Mouse (Mus musculus) stomach, postnatal 0 days (tissue): Measurements from ENCODE around the gene Mvb12a.

ENCODE experiments used
- CTCF ChIP-seq: IDR thresholded peaks from 2 replicates; pipeline ENCODE4 v1.5.1; 2016; ENCODE audit warnings: antibody characterized with exemption, low read depth, mild to moderate bottlenecking, moderate library complexity
- EP300 ChIP-seq: optimal IDR thresholded peaks from 2 replicates; pipeline ENCODE3; 2016; ENCODE audit warnings: antibody characterized with exemption

DNA sequence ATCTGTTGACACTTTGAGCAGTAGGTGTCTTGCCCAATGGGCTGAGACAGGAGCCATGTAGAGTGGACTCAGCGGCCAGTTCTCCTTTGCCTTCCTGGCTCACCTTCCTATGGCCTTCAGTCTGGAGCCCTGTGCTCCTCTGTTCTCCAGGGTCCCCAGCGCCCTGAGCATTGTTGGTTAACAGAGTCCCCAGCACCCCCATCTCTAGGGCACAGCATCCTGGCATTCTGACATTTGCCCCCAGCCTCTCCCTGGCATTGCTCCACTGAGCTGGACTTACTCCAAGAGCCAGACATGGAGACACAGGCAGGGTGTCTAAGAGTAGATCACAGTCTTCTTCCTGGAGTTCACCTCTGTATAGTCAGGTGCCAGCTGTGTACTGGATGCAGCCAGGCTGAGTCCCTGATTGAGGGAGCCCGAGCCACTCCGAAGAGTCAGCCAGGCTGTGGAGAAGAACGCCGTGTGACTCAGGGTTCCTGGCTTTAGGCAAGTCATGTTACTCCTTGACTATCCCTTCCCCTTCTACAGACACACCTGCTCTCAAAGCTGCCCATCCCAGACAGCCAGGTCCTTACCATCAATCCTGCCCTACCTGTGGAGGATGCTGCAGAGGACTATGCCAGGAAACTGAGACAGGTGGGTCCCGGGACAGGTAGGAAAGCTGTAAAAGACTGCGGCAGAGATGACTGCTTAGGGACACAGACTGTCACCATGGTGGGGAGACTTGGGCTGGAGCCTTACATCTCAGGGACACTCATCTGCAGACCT, 51.0 kb downstream of the Mvb12a start:
- TF ChIP-seq CTCF, result no peak
- TF ChIP-seq EP300, result no peak
